Mouse (Mus musculus): ENCODE data around the gene Ccdc124. TPM values are rescaled to one million over a fixed set of nuclear protein-coding genes. Genes with fewer than 3 reads are reported as not detected.
A peak's percentile ranks its signal among the peaks of the same experiment; 100 is the strongest.

Gene Ccdc124
- polyA plus RNA-seq, 1 experiment from 2014 or later, result 162 TPM

- Histone ChIP-seq H3K9me3 (no peaks in the 10 kb centered on the region), H3K27ac (no peak overlapping the region), H3K9ac (no peak overlapping the region), H3K4me1 (replicated peaks) (peaks cover 31% of the 10 kb centered on the region), H3K4me2 (no peak overlapping the region), H3K4me3 (no peak overlapping the region), H3K36me3 (peaks cover 37% of the 10 kb centered on the region), H3K27me3 (peaks cover 68% of the 10 kb centered on the region)
- ATAC-seq (ENCODE audit: low FRiP score), result no peak
- 28% methylated on average over 12 of the region's 12 CpGs for WGBS
Observed at GRCm38 (mm10) chr8:70893656-70894384, 20.1 kb upstream of the Ccdc124 start.

GRCm38 (mm10) chr8:70892896-70893655 is 19.3 kb upstream of the Ccdc124 start:
- Histone ChIP-seq H3K27ac (no peak overlapping the region), H3K4me2 (peak overlapping the region; percentile 44), H3K9ac (peak overlapping the region; percentile 61), H3K9me3 (no peaks in the 10 kb centered on the region), H3K27me3 (peaks cover 73% of the 10 kb centered on the region), H3K4me1 (replicated peaks) (peaks cover 24% of the 10 kb centered on the region), H3K4me3 (peak overlapping the region; percentile 30), H3K36me3 (peaks cover 37% of the 10 kb centered on the region)
- 26% methylated on average over 20 of the region's 20 CpGs for WGBS
- ATAC-seq (ENCODE audit: low FRiP score), result no peak

- H3K9ac ChIP-seq, result peak within 1 kb of the TSS; percentile 61
- peaks cover 37% of the 10 kb centered on the region for H3K36me3 ChIP-seq
- peak within 1 kb of the TSS; percentile 30 for H3K4me3 ChIP-seq
- peak within 1 kb of the TSS; percentile 44 for H3K4me2 ChIP-seq
- H3K4me1 ChIP-seq (replicated peaks), result peaks cover 29% of the 10 kb centered on the region
- H3K27me3 ChIP-seq, result peaks cover 73% of the 10 kb centered on the region
- WGBS, result 2% methylated on average over 80 of the region's 80 CpGs
- H3K27ac ChIP-seq, result no peak within 1 kb of the TSS
- H3K9me3 ChIP-seq, result no peaks in the 10 kb centered on the region
- ATAC-seq (ENCODE audit: low FRiP score), result no peak
Observed at GRCm38 (mm10) chr8:70892022-70892895, 18.5 kb upstream of the Ccdc124 start, which contains the start of gene Slc5a5. TSS of gene Slc5a5 (minus strand) at chr8:70892757.

GRCm38 (mm10) chr8:70891356-70891755 is 17.6 kb upstream of the Ccdc124 start:
- Histone ChIP-seq H3K27me3 (peaks cover 73% of the 10 kb centered on the region), H3K9ac (no peak overlapping the region), H3K36me3 (peaks cover 37% of the 10 kb centered on the region), H3K9me3 (no peaks in the 10 kb centered on the region), H3K4me2 (no peak overlapping the region), H3K4me1 (replicated peaks) (peaks cover 25% of the 10 kb centered on the region), H3K4me3 (no peak overlapping the region), H3K27ac (no peak overlapping the region)
- ATAC-seq (ENCODE audit: low FRiP score), result no peak
- 9% methylated on average over 21 of the region's 21 CpGs for WGBS

- 90% methylated on average over 5 of the region's 5 CpGs for WGBS
- peaks cover 78% of the 10 kb centered on the region for H3K27me3 ChIP-seq
- ATAC-seq (ENCODE audit: low FRiP score), result no peak
- peaks cover 18% of the 10 kb centered on the region for H3K4me1 ChIP-seq (replicated peaks)
- H3K36me3 ChIP-seq, result peaks cover 33% of the 10 kb centered on the region
- H3K27ac ChIP-seq, result no peak overlapping the region
- no peak overlapping the region for H3K9ac ChIP-seq
- no peak overlapping the region for H3K4me3 ChIP-seq
- H3K4me2 ChIP-seq, result no peak overlapping the region
- no peaks in the 10 kb centered on the region for H3K9me3 ChIP-seq
Observed at GRCm38 (mm10) chr8:70890656-70891055, 16.9 kb upstream of the Ccdc124 start.

GRCm38 (mm10) chr8:70887669-70888068 is 13.9 kb upstream of the Ccdc124 start:
- Histone ChIP-seq H3K9me3 (no peaks in the 10 kb centered on the region), H3K4me2 (peak overlapping the region; percentile 34), H3K27me3 (peaks cover 57% of the 10 kb centered on the region), H3K36me3 (peaks cover 4% of the 10 kb centered on the region; the same call in 1 of the 2 replicates), H3K4me1 (replicated peaks) (peaks cover 12% of the 10 kb centered on the region), H3K4me3 (peak overlapping the region; percentile 12; the same call in 1 of the 2 replicates), H3K27ac (no peak overlapping the region), H3K9ac (no peak overlapping the region)
- 10% methylated on average over 12 of the region's 18 CpGs for WGBS
- ATAC-seq (ENCODE audit: low FRiP score), result no peak

GRCm38 (mm10) chr8:70885612-70886011 is 11.9 kb upstream of the Ccdc124 start:
- WGBS, result 18% methylated on average over 12 of the region's 12 CpGs
- peaks cover 4% of the 10 kb centered on the region; the same call in 1 of the 2 replicates for H3K4me1 ChIP-seq (replicated peaks)
- H3K27me3 ChIP-seq, result peaks cover 36% of the 10 kb centered on the region
- H3K36me3 ChIP-seq, result 0 out of 2 replicates have a peak, but pooled peaks cover under 1% of the 10 kb centered on the region
- H3K27ac ChIP-seq, result no peak overlapping the region
- H3K4me3 ChIP-seq, result no peak overlapping the region
- H3K9ac ChIP-seq, result no peak overlapping the region
- no peaks in the 10 kb centered on the region for H3K9me3 ChIP-seq
- H3K4me2 ChIP-seq, result no peak overlapping the region
- ATAC-seq (ENCODE audit: low FRiP score), result no peak

- 91% methylated on average over 10 of the region's 10 CpGs for WGBS
- Histone ChIP-seq H3K36me3 (no peaks in the 10 kb centered on the region), H3K4me1 (replicated peaks) (peaks cover 11% of the 10 kb centered on the region), H3K27me3 (peaks cover 33% of the 10 kb centered on the region), H3K9ac (no peak overlapping the region), H3K4me2 (no peak overlapping the region), H3K9me3 (no peaks in the 10 kb centered on the region), H3K27ac (no peak overlapping the region), H3K4me3 (no peak overlapping the region)
- ATAC-seq (ENCODE audit: low FRiP score), result no peak
Observed at GRCm38 (mm10) chr8:70884683-70885082, 10.9 kb upstream of the Ccdc124 start.

GRCm38 (mm10) chr8:70884186-70884585 is 10.5 kb upstream of the Ccdc124 start:
- no peak overlapping the region for H3K27ac ChIP-seq
- ATAC-seq (ENCODE audit: low FRiP score), result no peak
- 83% methylated on average over 4 of the region's 4 CpGs for WGBS

GRCm38 (mm10) chr8:70880546-70880945 is 6.8 kb upstream of the Ccdc124 start:
- no peak for ATAC-seq (ENCODE audit: low FRiP score)
- Histone ChIP-seq H3K36me3 (no peaks in the 10 kb centered on the region), H3K9ac (peak overlapping the region; percentile 30), H3K9me3 (no peaks in the 10 kb centered on the region), H3K4me2 (no peak overlapping the region), H3K27me3 (peaks cover 18% of the 10 kb centered on the region; the same call in 1 of the 2 replicates), H3K27ac (no peak overlapping the region), H3K4me3 (no peak overlapping the region), H3K4me1 (replicated peaks) (peaks cover 11% of the 10 kb centered on the region)
- 28% methylated on average over 11 of the region's 11 CpGs for WGBS

More at GRCm38 (mm10) chr8:70884186-70884585, 10.5 kb upstream of the Ccdc124 start:
- Histone ChIP-seq H3K27me3 (peaks cover 28% of the 10 kb centered on the region), H3K9ac (0 out of 2 replicates have a peak overlapping the region, but pooled peaks have one; percentile 5), H3K36me3 (no peaks in the 10 kb centered on the region), H3K9me3 (no peaks in the 10 kb centered on the region), H3K4me3 (no peak overlapping the region), H3K4me2 (no peak overlapping the region), H3K4me1 (replicated peaks) (peaks cover 15% of the 10 kb centered on the region)

- peak overlapping the region; percentile 30 for H3K9ac ChIP-seq
- no peak overlapping the region for H3K4me2 ChIP-seq
- no peak overlapping the region for H3K27ac ChIP-seq
- no peak for ATAC-seq (ENCODE audit: low FRiP score)
- H3K9me3 ChIP-seq, result no peaks in the 10 kb centered on the region
- peaks cover 14% of the 10 kb centered on the region; the same call in 1 of the 2 replicates for H3K27me3 ChIP-seq
- 10% methylated on average over 4 of the region's 4 CpGs for WGBS
- H3K36me3 ChIP-seq, result no peaks in the 10 kb centered on the region
- no peak overlapping the region for H3K4me3 ChIP-seq
- H3K4me1 ChIP-seq (replicated peaks), result peaks cover 11% of the 10 kb centered on the region
Observed at GRCm38 (mm10) chr8:70880126-70880525, 6.4 kb upstream of the Ccdc124 start.

Measured in hindbrain, embryonic 13.5 days (tissue).